Mouse (Mus musculus): ENCODE data around the gene Tent5b.
A peak's percentile ranks its signal among the peaks of the same experiment; 100 is the strongest.
"Not testable (repeated sequence)": the region's sequence is repeated elsewhere in the genome, so short reads cannot be mapped to it uniquely, and the experiment has no call there.

Tent5b gene

GRCm38 (mm10) chr4:133497461-133498159 is 17.7 kb downstream of the Tent5b start:
- ATAC-seq (ENCODE audit: insufficient number of reproducible peaks, low FRiP score, low TSS enrichment): peak; percentile 8; the same call in 1 of the 2 replicates

- ATAC-seq (ENCODE audit: insufficient number of reproducible peaks, low FRiP score, low TSS enrichment): peak; percentile 81
These were observed 18.3 kb downstream of the Tent5b start, which contains the start of gene Trnp1 for GRCm38 (mm10) chr4:133498160-133498724. Trnp1 (minus strand) TSS chr4:133498550.

- no peak for ATAC-seq (ENCODE audit: insufficient number of reproducible peaks, low FRiP score, low TSS enrichment)
These were observed 21.6 kb downstream of the Tent5b start for GRCm38 (mm10) chr4:133501514-133501913.

GRCm38 (mm10) chr4:133504300-133504699 is 24.4 kb downstream of the Tent5b start:
- ATAC-seq (ENCODE audit: insufficient number of reproducible peaks, low FRiP score, low TSS enrichment): no peak

DNA sequence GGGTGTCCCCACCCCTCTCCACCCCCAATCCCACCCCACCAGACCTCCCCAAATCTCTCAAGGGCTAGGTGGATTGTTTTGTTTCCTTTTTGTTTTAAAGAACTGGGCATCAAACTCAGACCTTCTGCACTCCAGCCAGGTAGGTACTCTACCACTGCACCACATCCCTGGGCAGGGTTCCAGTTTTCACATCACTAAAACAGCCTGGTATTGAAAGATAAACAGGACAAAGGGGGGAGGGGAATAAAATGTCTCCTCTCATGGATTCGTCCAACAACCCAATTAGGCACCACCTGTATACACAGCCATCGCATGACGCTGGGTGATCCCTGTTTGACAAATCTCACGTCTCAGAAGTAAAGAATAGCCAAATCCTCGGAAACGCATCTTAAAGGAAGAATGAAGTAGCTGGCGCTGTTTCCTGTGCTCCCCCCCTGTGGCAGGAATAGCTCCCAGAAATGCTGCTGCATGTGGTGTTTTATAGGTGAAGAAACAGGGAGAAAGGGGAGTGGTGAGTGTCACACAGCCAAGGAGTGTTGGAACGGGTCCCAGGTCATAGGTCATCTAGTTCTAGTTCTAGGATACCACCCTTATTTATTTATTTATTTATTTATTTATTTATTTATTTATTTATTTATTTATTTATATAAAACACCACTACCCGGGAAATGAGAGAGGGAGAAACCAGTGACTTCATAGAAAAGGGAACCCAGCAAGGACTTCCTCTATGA is 25.0 kb downstream of the Tent5b start:
- ATAC-seq (ENCODE audit: insufficient number of reproducible peaks, low FRiP score, low TSS enrichment): no peak

DNA sequence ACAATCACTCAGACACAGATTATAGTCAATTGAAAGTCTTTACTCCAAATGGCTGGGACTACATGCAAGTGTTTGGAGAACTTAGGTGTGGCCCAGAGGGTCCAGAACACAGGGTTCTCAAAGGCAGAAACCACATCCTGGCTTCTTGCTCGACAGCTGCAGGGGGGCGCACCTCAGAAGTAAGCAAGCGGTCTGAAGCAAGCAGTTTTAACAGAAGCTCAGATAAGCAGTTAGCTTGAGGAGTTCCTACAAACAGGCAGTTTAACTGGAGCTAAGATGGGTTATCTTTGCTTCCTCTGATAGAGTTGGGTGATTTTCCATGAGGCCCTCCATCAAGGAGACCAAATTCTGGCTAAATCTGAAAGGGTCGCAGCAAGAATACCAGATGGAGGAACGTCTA is 26.6 kb downstream of the Tent5b start:
- ATAC-seq (ENCODE audit: insufficient number of reproducible peaks, low FRiP score, low TSS enrichment): no peak

- ATAC-seq (ENCODE audit: insufficient number of reproducible peaks, low FRiP score, low TSS enrichment): peak; percentile 71
These were observed 29.1 kb downstream of the Tent5b start for GRCm38 (mm10) chr4:133508990-133509389.

GRCm38 (mm10) chr4:133511050-133511449 is 31.1 kb downstream of the Tent5b start:
- ATAC-seq (ENCODE audit: insufficient number of reproducible peaks, low FRiP score, low TSS enrichment): no peak

DNA sequence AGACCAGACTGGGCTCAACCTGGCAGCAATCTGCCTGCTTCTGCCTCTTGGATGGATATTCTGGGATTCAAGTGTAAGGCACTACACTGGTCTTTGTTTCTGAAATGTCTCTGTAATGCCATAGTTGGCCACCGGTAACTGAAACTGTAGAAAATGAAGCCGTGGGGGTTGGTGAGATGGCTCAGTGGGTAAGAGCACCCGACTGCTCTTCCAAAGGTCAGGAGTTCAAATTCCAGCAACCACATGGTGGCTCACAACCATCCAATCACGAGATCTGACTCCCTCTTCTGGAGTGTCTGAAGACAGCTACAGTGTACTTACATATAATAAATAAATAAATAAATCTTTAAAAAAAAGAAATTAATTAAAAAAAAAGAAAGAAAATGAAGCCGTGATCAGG is 32.6 kb downstream of the Tent5b start:
- not testable (repeated sequence) for ATAC-seq (ENCODE audit: insufficient number of reproducible peaks, low FRiP score, low TSS enrichment)

DNA sequence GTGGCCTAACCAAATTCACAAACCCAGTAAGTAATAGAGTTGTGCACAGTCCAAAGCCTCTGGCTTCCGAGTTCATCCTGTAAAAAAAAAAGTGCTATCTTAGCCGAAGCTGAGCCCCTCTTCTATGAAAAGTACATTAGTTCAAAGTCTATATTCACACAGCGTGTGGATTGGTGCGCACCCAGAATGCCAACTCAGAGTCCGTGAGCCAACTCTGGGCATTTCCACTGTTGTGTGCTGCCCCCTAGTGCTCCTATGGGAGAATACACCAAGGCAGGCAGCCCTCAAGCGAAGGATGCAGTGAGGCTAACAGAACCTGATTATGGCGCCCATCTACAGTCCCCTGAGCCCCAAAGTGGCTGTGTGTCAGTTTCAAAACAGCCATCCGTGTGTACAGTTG is 33.0 kb downstream of the Tent5b start:
- peak; percentile 69; the same call in 1 of the 2 replicates for ATAC-seq (ENCODE audit: insufficient number of reproducible peaks, low FRiP score, low TSS enrichment)

DNA sequence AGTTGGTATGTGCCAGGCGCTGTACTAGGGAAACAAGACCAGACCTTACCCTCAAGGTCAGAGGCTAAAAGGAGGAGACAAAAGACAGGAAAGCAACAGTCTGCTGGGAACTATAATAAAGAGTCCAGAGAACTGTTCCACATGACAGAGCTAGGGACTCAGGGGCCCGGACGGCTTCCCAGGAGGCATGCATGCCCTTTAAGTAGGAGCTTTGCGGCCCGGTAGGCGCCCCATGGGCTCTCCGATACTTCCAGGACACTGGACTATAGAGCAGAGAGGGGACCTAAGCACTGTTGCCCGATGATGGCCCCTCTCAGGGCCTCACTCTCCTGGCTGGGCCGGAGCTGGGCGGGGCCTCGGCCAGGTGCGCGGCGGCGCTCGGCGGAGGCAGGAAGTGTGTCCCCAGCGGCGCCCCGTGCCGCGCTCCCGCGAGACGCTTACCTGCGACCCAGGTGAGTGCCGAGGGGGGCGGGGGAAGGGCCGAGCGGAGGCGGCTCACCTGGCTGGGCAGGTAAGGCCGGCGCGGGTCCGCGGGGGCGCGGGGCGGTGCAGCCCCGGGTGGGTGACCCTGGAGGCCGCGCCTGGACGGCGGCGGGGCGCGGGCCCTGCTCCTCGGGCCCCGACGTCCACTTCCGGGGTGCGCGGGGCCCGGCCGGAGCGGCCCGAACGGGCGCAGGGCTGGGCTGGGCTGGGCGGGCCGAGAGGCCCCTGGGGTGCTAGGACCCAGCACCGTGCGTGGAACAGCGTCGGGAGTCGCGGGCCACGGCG is 38.9 kb downstream of the Tent5b start, which contains the start of gene Kdf1:
TSS of gene Kdf1 (plus strand) at position 363 of the 768 bp plus-strand sequence.
- no peak for ATAC-seq (ENCODE audit: insufficient number of reproducible peaks, low FRiP score, low TSS enrichment)

- ATAC-seq (ENCODE audit: insufficient number of reproducible peaks, low FRiP score, low TSS enrichment): no peak
These were observed 39.4 kb downstream of the Tent5b start for GRCm38 (mm10) chr4:133519369-133519665.

- ATAC-seq (ENCODE audit: insufficient number of reproducible peaks, low FRiP score, low TSS enrichment): no peak
These were observed 41.6 kb downstream of the Tent5b start for GRCm38 (mm10) chr4:133521502-133521901.

DNA sequence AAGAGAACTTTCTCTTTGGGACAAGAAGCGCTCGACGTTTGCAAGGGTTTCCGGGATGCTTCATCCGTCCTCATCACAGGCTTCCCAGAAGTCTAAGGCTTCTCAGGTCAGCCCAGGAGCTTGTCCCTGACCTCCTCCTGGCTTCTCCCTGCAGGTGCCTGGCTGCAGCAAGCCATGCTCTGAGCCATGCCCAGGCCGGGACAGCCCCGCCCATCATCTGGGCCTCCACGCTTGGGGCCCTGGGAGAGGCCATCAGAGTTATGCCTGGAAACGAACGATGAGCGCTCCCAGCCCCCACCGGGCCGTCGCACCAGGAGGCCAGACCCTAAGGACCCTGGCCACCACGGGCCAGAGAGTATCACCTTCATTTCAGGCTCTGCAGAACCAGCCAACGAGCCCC is 47.9 kb downstream of the Tent5b start:
- ATAC-seq (ENCODE audit: insufficient number of reproducible peaks, low FRiP score, low TSS enrichment): no peak

- ATAC-seq (ENCODE audit: insufficient number of reproducible peaks, low FRiP score, low TSS enrichment): no peak
These were observed 52.8 kb downstream of the Tent5b start for GRCm38 (mm10) chr4:133532777-133533176.

GRCm38 (mm10) chr4:133536081-133536480 is 56.1 kb downstream of the Tent5b start:
- no peak for ATAC-seq (ENCODE audit: insufficient number of reproducible peaks, low FRiP score, low TSS enrichment)

- ATAC-seq (ENCODE audit: insufficient number of reproducible peaks, low FRiP score, low TSS enrichment): no peak
These were observed 56.7 kb downstream of the Tent5b start for GRCm38 (mm10) chr4:133536652-133537051.
